Mouse (Mus musculus): ENCODE measurements at regions not wholly inside any gene's neighbourhood (a gene's known extent, or its start where the extent isn't known, plus 50 kb on each side); places are given as distances from the start of the nearest gene placed in this dataset.
"Not testable (repeated sequence)": the region's sequence is repeated elsewhere in the genome, so short reads cannot be mapped to it uniquely, and the experiment has no call there.

DNA sequence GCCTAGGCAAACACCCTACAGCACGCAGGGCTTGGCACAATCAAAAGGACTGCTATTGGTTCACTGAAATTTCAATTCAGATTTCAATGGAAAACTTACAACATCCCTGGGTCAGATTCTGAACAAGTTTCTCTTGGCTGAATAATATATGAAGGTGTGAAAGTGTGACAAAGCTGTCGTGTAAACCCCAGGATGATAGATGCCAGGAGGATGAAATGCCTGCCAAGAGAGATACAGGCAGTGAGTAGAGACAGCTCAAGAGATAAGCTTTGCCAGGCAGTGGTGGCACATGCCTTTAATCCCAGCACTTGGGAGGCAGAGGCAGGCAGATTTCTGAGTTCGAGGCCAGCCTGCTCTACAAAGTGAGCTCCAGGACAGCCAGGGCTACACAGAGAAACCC lies 159.7 kb upstream of the Oprm1 start:
- not testable (repeated sequence) for DNase-seq

DNA sequence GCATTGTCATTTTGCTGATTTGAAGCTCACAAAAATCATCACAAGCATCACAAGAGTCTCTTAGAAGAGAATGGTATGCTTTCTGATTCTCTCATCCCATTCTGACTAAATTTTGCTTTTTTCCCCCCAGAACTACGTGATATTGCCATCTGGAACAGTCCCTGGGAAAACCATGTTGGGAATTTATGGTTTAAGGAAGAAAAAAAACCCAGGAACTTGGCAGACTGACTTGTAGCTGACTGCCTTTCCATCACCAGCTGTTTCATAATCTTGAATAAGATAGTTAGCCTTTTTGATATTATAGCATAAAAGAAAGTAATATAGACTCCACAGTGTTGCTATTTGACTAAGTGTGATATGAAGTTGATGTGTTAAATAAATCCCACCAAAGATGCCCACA lies 110.7 kb upstream of the Oprm1 start:
- no peak for DNase-seq

DNA sequence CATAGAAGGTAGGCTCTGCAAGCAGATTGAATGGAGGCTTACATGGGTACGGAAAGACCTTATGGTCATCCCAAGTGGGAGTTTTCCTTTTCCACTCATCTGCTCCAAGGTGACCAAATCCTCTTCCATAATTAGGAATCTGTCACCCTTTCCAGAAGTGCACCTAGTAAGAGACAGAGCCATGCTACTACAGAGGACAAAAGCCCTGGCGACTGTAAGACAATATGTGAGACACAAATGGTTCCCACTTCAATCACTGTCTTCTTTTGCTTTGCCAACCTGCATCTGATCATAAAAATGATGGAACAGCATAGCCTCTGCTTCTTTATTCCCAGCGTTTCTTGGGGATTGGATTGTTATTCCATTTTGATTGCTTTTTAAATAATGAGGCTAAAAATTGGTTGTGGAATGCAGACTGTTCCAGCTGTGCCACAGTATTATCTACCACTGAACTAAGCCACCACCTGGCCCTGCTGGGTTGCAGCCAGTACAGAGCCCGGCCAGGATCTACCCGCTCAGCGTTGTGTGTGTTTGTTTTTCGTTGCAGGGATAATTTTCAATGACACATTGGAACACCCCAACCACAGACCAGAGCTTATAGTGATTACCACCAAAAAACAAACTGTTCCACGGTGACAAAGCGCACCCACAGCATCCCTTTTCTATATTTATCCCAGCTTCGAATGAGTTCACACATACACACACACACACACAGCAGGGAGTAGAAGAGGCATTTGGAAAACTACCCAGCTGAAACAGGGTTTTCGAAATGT lies 72.8 kb upstream of the Oprm1 start:
- no peak for DNase-seq

DNA sequence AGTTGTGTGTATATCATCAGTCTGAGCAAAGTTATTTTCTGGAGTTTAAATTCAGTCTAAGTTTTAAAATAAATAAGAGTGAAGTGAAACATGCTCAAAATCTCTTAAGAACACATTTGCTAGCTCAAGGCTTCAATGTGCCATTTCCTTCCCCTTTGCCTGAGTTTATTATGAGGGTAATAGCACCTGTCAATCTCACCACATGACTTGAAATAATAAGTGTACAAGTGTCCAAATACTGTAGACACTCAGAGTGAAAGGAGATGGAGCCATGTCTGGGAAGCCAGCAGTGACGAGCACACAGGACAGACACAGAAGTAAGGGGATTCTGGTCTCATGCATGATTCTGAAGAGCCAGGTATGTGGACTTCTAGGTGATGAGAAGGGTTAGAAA lies 72.2 kb upstream of the Oprm1 start:
- DNase-seq, result no peak

Data from right cerebral cortex, postnatal 4 days (tissue).